Mouse (Mus musculus) embryonic facial prominence, embryonic 15.5 days (tissue): ENCODE data around the gene Itga9. TPM values are rescaled to one million over a fixed set of nuclear protein-coding genes. Genes with fewer than 3 reads are reported as not detected.

Experiments used
- ATAC-seq: fragments of 200-750 bp; cut with Nextera tagmentation; 2 replicates; pipeline ENCODE4 v1.8.0; 2017; ENCODE audit warnings: low read depth, moderate TSS enrichment; ENCODE audit not compliant: insufficient number of reproducible peaks, low FRiP score, low TSS enrichment
- H3K27ac ChIP-seq: fragments of 300-500 bp; sonication (generic); replicated peaks from 2 replicates; pipeline ENCODE4 v1.5.1; 2015; ENCODE audit warnings: mild to moderate bottlenecking, inconsistent platforms
- H3K27me3 ChIP-seq: fragments of 300-500 bp; sonication (generic); 2 replicates; pipeline ENCODE4 v1.6.1; 2015; ENCODE audit warnings: inconsistent platforms
- H3K36me3 ChIP-seq: fragments of 300-500 bp; sonication (generic); 2 replicates; pipeline ENCODE4 v1.6.1; 2015; ENCODE audit warnings: mild to moderate bottlenecking, inconsistent platforms
- H3K4me1 ChIP-seq: fragments of 300-500 bp; sonication (generic); 2 replicates; pipeline ENCODE4 v1.6.1; 2015; ENCODE audit warnings: inconsistent platforms
- H3K4me2 ChIP-seq: fragments of 300-500 bp; sonication (generic); replicated peaks from 2 replicates; pipeline ENCODE4 v1.6.1; 2015; ENCODE audit warnings: mild to moderate bottlenecking, inconsistent platforms
- H3K4me3 ChIP-seq: fragments of 300-500 bp; sonication (generic); replicated peaks from 2 replicates; pipeline ENCODE4 v1.5.1; 2015; ENCODE audit warnings: mild to moderate bottlenecking, inconsistent platforms
- H3K9ac ChIP-seq: fragments of 300-500 bp; sonication (generic); 2 replicates; pipeline ENCODE4 v1.6.1; 2015; ENCODE audit warnings: inconsistent platforms
- H3K9me3 ChIP-seq: fragments of 300-500 bp; sonication (generic); replicated peaks from 2 replicates; pipeline ENCODE4 v1.6.1; 2016; ENCODE audit warnings: inconsistent platforms
- WGBS: fragments of 180-500 bp; shearing (Covaris S2); methylation state at CpG from one replicate; pipeline ENCODE4 v1.1.7; 2015; 5-methylcytosine and 5-hydroxymethylcytosine counted together
- polyA plus RNA-seq: library from polyadenylated mRNA; unstranded; fragments of >200 nt; fragmentation: Nextera tagmentation; extraction: Ambion mirVana; gene quantifications from 2 replicates; pipeline ENCODE4 v1.2.1, GENCODE M21; 2015

Gene Itga9
- polyA plus RNA-seq, 1 experiment from 2014 or later, result 14.7 TPM

DNA sequence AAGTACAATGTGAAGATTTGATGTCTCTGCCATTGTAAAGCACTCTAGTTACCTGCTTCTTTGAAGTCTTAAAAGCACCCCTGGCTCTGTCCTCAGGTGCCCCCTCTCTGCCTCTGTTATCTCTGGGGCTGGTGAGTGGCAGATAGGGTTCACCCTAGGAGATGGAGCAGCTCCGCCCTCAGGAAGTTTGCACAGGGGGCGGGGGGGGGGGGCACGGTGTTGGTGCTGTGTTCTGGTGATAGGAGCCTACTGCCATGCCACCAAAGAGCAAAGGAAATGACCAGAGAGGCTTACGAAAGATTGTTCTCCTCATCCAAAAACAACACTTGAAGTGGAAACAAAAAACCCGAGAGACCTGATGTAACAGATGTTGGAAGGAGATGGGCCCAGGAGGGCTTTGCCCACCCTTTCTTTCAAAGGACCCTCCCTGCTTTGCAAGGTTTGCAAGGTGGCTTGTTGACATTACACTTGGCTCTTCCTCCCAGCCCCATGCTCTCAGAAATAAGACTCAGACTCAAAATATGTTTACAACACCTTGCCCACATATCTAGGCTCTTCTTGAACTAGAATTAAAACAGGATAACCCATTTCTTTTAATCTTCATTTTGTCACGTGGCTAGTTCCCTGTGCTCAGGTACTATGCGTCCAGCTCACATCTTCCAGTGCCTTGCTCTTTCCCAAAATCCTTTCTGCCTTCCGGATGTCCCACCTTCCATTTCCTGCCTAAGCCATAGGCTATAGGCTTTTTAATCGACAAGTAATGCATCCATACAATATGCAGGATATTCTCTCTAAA is 79.9 kb downstream of the Itga9 start:
- H3K4me1 ChIP-seq, result peaks cover 40% of the 10 kb centered on the region
- 80% methylated on average over 9 of the region's 9 CpGs for WGBS
- H3K27me3 ChIP-seq, result no peaks in the 10 kb centered on the region
- H3K4me3 ChIP-seq, result no peak overlapping the region
- no peak overlapping the region for H3K4me2 ChIP-seq
- no peak overlapping the region for H3K9ac ChIP-seq
- peaks cover 4% of the 10 kb centered on the region; the same call in 1 of the 2 replicates for H3K36me3 ChIP-seq
- no peak overlapping the region for H3K27ac ChIP-seq
- no peaks in the 10 kb centered on the region for H3K9me3 ChIP-seq
- no peak for ATAC-seq

DNA sequence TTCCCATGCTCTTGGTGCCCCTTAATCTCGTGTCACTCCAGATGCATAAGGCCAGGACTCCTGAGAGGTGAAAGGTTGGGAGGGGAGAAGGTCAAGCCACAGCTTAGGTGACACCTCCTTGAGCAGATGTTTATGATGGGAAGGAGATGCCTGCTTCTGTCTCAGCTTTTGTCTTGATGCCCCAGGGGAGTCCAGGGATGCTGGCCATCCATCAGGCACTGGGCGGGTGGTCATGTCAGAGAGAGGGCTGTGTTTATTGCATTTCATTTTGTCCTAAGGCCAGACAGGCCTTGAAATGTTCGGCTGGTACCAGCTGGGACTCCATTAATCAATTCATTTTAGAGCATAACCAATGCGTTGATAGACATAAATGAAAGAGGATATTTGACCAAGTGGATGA is 81.8 kb downstream of the Itga9 start:
- no peak for ATAC-seq
- no peak overlapping the region for H3K4me2 ChIP-seq
- peaks cover 42% of the 10 kb centered on the region for H3K4me1 ChIP-seq
- H3K9me3 ChIP-seq, result no peaks in the 10 kb centered on the region
- peak overlapping the region; percentile 58; the same call in 1 of the 2 replicates for H3K27ac ChIP-seq
- 66% methylated on average over 4 of the region's 4 CpGs for WGBS
- H3K4me3 ChIP-seq, result no peak overlapping the region
- H3K27me3 ChIP-seq, result no peaks in the 10 kb centered on the region
- peaks cover 9% of the 10 kb centered on the region; the same call in 1 of the 2 replicates for H3K36me3 ChIP-seq
- no peak overlapping the region for H3K9ac ChIP-seq

GRCm38 (mm10) chr9:118688921-118689451 is 82.5 kb downstream of the Itga9 start:
- Histone ChIP-seq H3K4me1 (peaks cover 49% of the 10 kb centered on the region), H3K9me3 (no peaks in the 10 kb centered on the region), H3K4me2 (no peak overlapping the region), H3K4me3 (no peak overlapping the region), H3K27ac (peak overlapping the region; percentile 58), H3K36me3 (peaks cover 9% of the 10 kb centered on the region; the same call in 1 of the 2 replicates), H3K27me3 (no peaks in the 10 kb centered on the region), H3K9ac (no peak overlapping the region)
- WGBS, result 39% methylated on average over 14 of the region's 14 CpGs
- no peak for ATAC-seq

GRCm38 (mm10) chr9:118693256-118693655 is 86.8 kb downstream of the Itga9 start:
- Histone ChIP-seq H3K4me3 (no peak overlapping the region), H3K4me1 (peaks cover 68% of the 10 kb centered on the region), H3K36me3 (peaks cover 9% of the 10 kb centered on the region; the same call in 1 of the 2 replicates), H3K27me3 (no peaks in the 10 kb centered on the region), H3K9me3 (no peaks in the 10 kb centered on the region), H3K9ac (no peak overlapping the region), H3K27ac (peak overlapping the region; percentile 80), H3K4me2 (no peak overlapping the region)
- 0 out of 2 replicates have a peak, but pooled peaks have one; percentile 20 for ATAC-seq
- 49% methylated on average over 11 of the region's 11 CpGs for WGBS

DNA sequence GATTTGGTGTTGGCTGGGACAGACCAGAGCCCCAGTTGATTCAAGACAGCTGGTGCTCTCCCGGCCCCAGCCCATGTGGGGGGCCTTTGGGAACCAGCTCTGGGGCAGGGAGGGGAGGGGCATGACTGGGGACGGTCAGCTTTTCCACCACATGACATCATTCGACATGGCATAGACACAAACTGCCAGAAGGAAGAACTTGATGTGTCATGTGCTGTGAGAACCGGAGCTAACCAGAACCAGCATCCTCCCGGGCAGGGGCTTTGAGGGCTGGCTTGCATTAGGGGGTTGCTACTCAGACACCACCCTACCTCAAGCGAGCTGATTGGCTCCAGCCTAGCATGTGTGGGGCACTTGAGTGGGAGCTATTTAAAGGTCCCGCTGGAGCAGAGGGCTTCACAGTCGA is 87.9 kb downstream of the Itga9 start:
- Histone ChIP-seq H3K27me3 (no peaks in the 10 kb centered on the region), H3K9me3 (no peaks in the 10 kb centered on the region), H3K4me2 (peak overlapping the region; percentile 24), H3K36me3 (peaks cover 15% of the 10 kb centered on the region), H3K4me3 (no peak overlapping the region), H3K27ac (peak overlapping the region; percentile 80), H3K9ac (no peak overlapping the region), H3K4me1 (peaks cover 57% of the 10 kb centered on the region)
- WGBS, result 20% methylated on average over 8 of the region's 8 CpGs
- peak; percentile 96 for ATAC-seq

GRCm38 (mm10) chr9:118698191-118698590 is 91.7 kb downstream of the Itga9 start:
- no peaks in the 10 kb centered on the region for H3K27me3 ChIP-seq
- WGBS, result 82% methylated on average over 8 of the region's 8 CpGs
- no peak overlapping the region for H3K4me3 ChIP-seq
- peaks cover 49% of the 10 kb centered on the region for H3K4me1 ChIP-seq
- H3K9me3 ChIP-seq, result no peaks in the 10 kb centered on the region
- no peak overlapping the region for H3K9ac ChIP-seq
- no peak overlapping the region for H3K27ac ChIP-seq
- no peak overlapping the region for H3K4me2 ChIP-seq
- H3K36me3 ChIP-seq, result peaks cover 5% of the 10 kb centered on the region
- no peak for ATAC-seq

DNA sequence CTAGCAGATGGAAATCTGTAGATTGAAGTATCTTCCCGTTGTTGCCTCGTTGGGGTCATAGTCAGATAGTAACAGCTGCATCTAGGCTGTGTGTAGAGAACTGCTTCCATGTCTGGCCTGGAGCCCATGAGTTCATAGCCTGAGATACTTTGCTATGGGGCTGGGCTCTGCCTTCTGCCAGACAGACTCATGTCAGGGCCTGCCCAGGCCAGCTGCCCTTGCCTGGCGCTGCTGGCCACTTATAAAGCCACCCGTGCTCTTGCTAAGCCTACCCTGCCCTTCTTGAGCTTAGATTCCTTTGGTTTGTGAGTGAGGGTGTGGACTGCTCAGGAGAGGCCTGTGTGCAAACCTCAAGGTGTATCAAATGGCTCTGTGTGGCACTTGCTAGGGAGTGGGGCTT is 93.2 kb downstream of the Itga9 start:
- peaks cover 35% of the 10 kb centered on the region for H3K4me1 ChIP-seq
- H3K36me3 ChIP-seq, result peaks cover 5% of the 10 kb centered on the region
- no peak overlapping the region for H3K4me3 ChIP-seq
- no peaks in the 10 kb centered on the region for H3K9me3 ChIP-seq
- no peaks in the 10 kb centered on the region for H3K27me3 ChIP-seq
- no peak overlapping the region for H3K9ac ChIP-seq
- H3K27ac ChIP-seq, result peak overlapping the region; percentile 44
- H3K4me2 ChIP-seq, result no peak overlapping the region
- no peak; the same call in 1 of the 2 replicates for ATAC-seq
- 63% methylated on average over 4 of the region's 4 CpGs for WGBS

- H3K27me3 ChIP-seq, result no peaks in the 10 kb centered on the region
- ATAC-seq, result no peak
- no peaks in the 10 kb centered on the region for H3K9me3 ChIP-seq
- H3K36me3 ChIP-seq, result peaks cover 5% of the 10 kb centered on the region
- no peak overlapping the region for H3K4me3 ChIP-seq
- H3K4me2 ChIP-seq, result no peak overlapping the region
- H3K4me1 ChIP-seq, result peaks cover 35% of the 10 kb centered on the region
- no peak overlapping the region for H3K27ac ChIP-seq
- WGBS, result 32% methylated on average over 12 of the region's 12 CpGs
- no peak overlapping the region for H3K9ac ChIP-seq
Measured at GRCm38 (mm10) chr9:118700889-118701288, 94.4 kb downstream of the Itga9 start.

DNA sequence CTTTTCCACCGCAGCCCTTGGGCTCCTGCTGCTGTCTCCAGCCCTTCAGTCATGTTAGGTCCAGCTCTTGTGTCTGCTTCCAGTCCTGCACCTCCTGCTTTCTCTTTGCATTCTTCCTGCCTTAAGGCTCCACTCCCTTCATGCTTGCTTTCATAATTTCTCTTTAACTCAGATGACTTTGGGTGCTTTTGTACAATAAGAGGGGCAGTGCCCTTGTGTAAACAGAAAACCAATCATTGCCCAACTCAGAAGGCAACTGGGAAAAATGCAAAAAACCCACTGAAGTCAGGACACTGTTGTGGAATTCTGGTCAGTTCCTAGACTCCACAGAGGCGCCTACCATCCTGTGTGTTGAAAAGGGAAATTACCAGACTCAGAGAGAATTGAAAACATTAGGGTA is 95.3 kb downstream of the Itga9 start:
- Histone ChIP-seq H3K9ac (no peak overlapping the region), H3K4me2 (no peak overlapping the region), H3K9me3 (no peaks in the 10 kb centered on the region), H3K4me3 (no peak overlapping the region), H3K27ac (no peak overlapping the region), H3K36me3 (peaks cover 5% of the 10 kb centered on the region), H3K4me1 (peaks cover 42% of the 10 kb centered on the region), H3K27me3 (no peaks in the 10 kb centered on the region)
- WGBS, result 77% methylated on average over 2 of the region's 2 CpGs
- no peak for ATAC-seq

DNA sequence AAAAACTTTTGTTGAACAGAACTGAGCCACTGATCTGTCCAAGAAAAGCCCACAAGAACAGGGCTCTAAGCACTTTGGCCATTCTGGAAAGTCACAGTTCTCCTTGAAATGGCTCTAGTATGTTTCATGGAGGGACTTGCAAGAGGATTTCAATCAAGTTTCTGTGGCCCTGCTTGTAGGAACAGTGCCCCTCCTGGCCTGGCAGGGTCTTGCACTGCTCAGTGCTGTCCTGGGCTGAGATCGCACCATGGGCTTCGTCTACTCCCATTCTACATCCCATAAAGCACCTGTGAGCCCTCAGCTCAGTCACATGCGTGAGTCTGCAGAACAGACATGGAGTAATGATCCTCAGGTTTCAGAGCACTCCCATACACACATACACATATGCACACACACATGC is 96.7 kb downstream of the Itga9 start:
- H3K4me1 ChIP-seq, result peaks cover 43% of the 10 kb centered on the region
- H3K9me3 ChIP-seq, result no peaks in the 10 kb centered on the region
- no peaks in the 10 kb centered on the region for H3K27me3 ChIP-seq
- H3K27ac ChIP-seq, result no peak overlapping the region
- ATAC-seq, result no peak
- WGBS, result 97% methylated on average over 3 of the region's 3 CpGs
- H3K36me3 ChIP-seq, result peaks cover 7% of the 10 kb centered on the region
- H3K4me2 ChIP-seq, result no peak overlapping the region
- no peak overlapping the region for H3K9ac ChIP-seq
- no peak overlapping the region for H3K4me3 ChIP-seq

DNA sequence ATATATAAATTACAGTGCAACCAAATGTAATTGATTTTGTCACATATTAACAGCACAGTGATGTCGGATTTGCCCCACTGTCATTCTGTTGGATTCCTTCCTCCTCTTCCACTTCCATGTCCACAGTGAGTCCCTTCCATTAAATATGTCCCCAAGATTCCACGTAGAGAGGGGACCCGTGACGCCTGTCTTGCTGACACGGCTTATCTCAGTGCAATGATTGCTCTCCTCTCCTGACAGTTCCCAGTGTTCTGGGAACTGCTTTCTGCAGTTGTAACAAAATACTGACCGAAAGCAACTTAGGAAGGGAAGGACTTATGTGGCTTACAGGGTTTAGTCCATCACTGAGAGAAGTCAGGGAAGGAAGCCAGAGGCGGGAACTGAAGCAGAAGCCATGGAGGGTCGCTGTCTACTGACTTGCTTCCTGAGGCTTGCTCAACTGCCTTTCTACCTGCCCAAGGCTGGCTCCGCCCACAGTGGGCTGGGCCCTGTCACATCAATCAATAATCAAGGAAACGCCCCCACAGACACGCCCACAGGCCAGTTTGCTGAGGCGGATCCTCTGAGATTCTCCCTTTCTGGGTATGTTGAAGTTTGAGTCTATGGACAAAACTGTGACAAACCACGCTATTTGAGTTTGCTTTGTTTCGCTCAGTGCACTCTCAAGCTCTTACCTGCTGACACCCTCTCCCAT is 99.0 kb downstream of the Itga9 start:
- Histone ChIP-seq H3K9me3 (no peaks in the 10 kb centered on the region), H3K27ac (no peak overlapping the region; the same call in 1 of the 2 replicates), H3K4me2 (no peak overlapping the region), H3K36me3 (peaks cover 5% of the 10 kb centered on the region; the same call in 1 of the 2 replicates), H3K4me1 (peaks cover 36% of the 10 kb centered on the region), H3K27me3 (no peaks in the 10 kb centered on the region), H3K9ac (no peak overlapping the region), H3K4me3 (no peak overlapping the region)
- no peak for ATAC-seq
- 59% methylated on average over 14 of the region's 14 CpGs for WGBS
